Mouse (Mus musculus) spleen, adult 2 months (tissue): ENCODE data around the gene Plxdc2. TPM values are rescaled to one million over a fixed set of nuclear protein-coding genes. Genes with fewer than 3 reads are reported as not detected.

ENCODE experiments used
- DNase-seq, 2 experiments: peaks; one replicate each; pipeline versions ENCODE4 v3.0.0 to v3.0.0-alpha.2; 2012 to 2021; ENCODE audit warnings: low spot score in 2 of 2, low read depth in 1 of 2
- H3K27ac ChIP-seq: fragments of 200-500 bp; 2 replicates; pipeline ENCODE4 v1.5.1; 2012; ENCODE audit warnings: low read length, inconsistent platforms; ENCODE audit not compliant: insufficient read depth
- H3K27me3 ChIP-seq: fragments of 200-500 bp; 2 replicates; pipeline ENCODE4 v1.6.1; 2012; ENCODE audit warnings: mild to moderate bottlenecking, moderate library complexity, low read length, inconsistent platforms; ENCODE audit not compliant: control insufficient read depth, insufficient read depth
- H3K36me3 ChIP-seq: fragments of 200-500 bp; 2 replicates; pipeline ENCODE4 v1.6.1; 2012; ENCODE audit warnings: mild to moderate bottlenecking, low read length, inconsistent platforms; ENCODE audit not compliant: control insufficient read depth, insufficient read depth
- H3K4me1 ChIP-seq: fragments of 200-500 bp; 2 replicates; pipeline ENCODE4 v1.6.1; 2011; ENCODE audit warnings: inconsistent platforms; ENCODE audit not compliant: control insufficient read depth, insufficient read depth, insufficient read length
- H3K4me3 ChIP-seq: fragments of 200-500 bp; 2 replicates; pipeline ENCODE4 v1.5.1; 2011; ENCODE audit warnings: mild to moderate bottlenecking, inconsistent platforms; ENCODE audit not compliant: insufficient read depth, insufficient read length; ENCODE audit errors: extremely low read depth
- CTCF ChIP-seq: fragments of 200-500 bp; IDR thresholded peaks from 2 replicates; pipeline ENCODE4 v1.5.1; 2011; ENCODE audit warnings: mild to moderate bottlenecking, inconsistent platforms; ENCODE audit not compliant: insufficient read depth, insufficient read length, insufficient replicate concordance; ENCODE audit errors: extremely low read depth
- POLR2A ChIP-seq: fragments of 200-500 bp; IDR thresholded peaks from 2 replicates; pipeline ENCODE4 v1.6.1; 2011; ENCODE audit warnings: low read depth, low read length, inconsistent platforms
- WGBS: fragments of 180-500 bp; shearing (Covaris S2); methylation state at CpG from one replicate; pipeline ENCODE4 v1.1.7; 2018; 5-methylcytosine and 5-hydroxymethylcytosine counted together
- polyA plus RNA-seq: library from polyadenylated mRNA; depleted of rRNA; stranded (reverse); fragments of >200 nt; gene quantifications from 2 replicates; pipeline ENCODE4 v1.2.3, GENCODE M21; 2012

The Plxdc2 gene
- polyA plus RNA-seq, 1 experiment, result 1.5 TPM

GRCm38 (mm10) chr2:16502843-16503242, 146.7 kb downstream of the Plxdc2 start:
- DNase-seq, result no peak
- no peak overlapping the region for H3K27ac ChIP-seq
- no peaks in the 10 kb centered on the region for H3K36me3 ChIP-seq
- no peak for TF ChIP-seq CTCF
- no peak for TF ChIP-seq POLR2A
- no peaks in the 10 kb centered on the region for H3K4me1 ChIP-seq
- 90% methylated on average over 1 of the region's 1 CpGs for WGBS
- no peak overlapping the region for H3K4me3 ChIP-seq
- no peaks in the 10 kb centered on the region for H3K27me3 ChIP-seq

- no peaks in the 10 kb centered on the region for H3K27me3 ChIP-seq
- TF ChIP-seq POLR2A (no peak), CTCF (no peak)
- H3K4me3 ChIP-seq, result no peak overlapping the region
- H3K27ac ChIP-seq, result no peak overlapping the region
- no peaks in the 10 kb centered on the region for H3K4me1 ChIP-seq
- DNase-seq, result no peak
- 87% methylated on average over 3 of the region's 3 CpGs for whole genome bisulfite sequencing
- no peaks in the 10 kb centered on the region for H3K36me3 ChIP-seq
These were observed 151.6 kb downstream of the Plxdc2 start for GRCm38 (mm10) chr2:16507540-16508230.

GRCm38 (mm10) chr2:16518148-16518547, 162.0 kb downstream of the Plxdc2 start:
- Histone ChIP-seq H3K4me1 (no peaks in the 10 kb centered on the region), H3K36me3 (no peaks in the 10 kb centered on the region), H3K27ac (no peak overlapping the region), H3K27me3 (no peaks in the 10 kb centered on the region), H3K4me3 (no peak overlapping the region)
- 89% methylated on average over 2 of the region's 2 CpGs for WGBS
- TF ChIP-seq POLR2A, result no peak
- TF ChIP-seq CTCF, result no peak
- DNase-seq, result no peak

GRCm38 (mm10) chr2:16523427-16523826, 167.3 kb downstream of the Plxdc2 start:
- H3K27me3 ChIP-seq, result no peaks in the 10 kb centered on the region
- no peaks in the 10 kb centered on the region for H3K4me1 ChIP-seq
- no peak for TF ChIP-seq POLR2A
- no peak for TF ChIP-seq CTCF
- no peak overlapping the region for H3K4me3 ChIP-seq
- no peak for DNase-seq
- 82% methylated on average over 1 of the region's 1 CpGs for WGBS
- no peak overlapping the region for H3K27ac ChIP-seq
- H3K36me3 ChIP-seq, result no peaks in the 10 kb centered on the region

- TF ChIP-seq POLR2A, result no peak
- TF ChIP-seq CTCF, result no peak
- H3K4me1 ChIP-seq, result no peaks in the 10 kb centered on the region
- 71% methylated on average over 1 of the region's 1 CpGs for WGBS
- no peak overlapping the region for H3K4me3 ChIP-seq
- H3K27me3 ChIP-seq, result no peaks in the 10 kb centered on the region
- no peaks in the 10 kb centered on the region for H3K36me3 ChIP-seq
- no peak overlapping the region for H3K27ac ChIP-seq
- DNase-seq, result no peak
These were observed 176.1 kb downstream of the Plxdc2 start for GRCm38 (mm10) chr2:16532244-16532643.

GRCm38 (mm10) chr2:16534566-16534965, 178.5 kb downstream of the Plxdc2 start:
- no peak overlapping the region for H3K27ac ChIP-seq
- no peak overlapping the region for H3K4me3 ChIP-seq
- no peak for DNase-seq
- no peaks in the 10 kb centered on the region for H3K36me3 ChIP-seq
- 80% methylated on average over 2 of the region's 2 CpGs for WGBS
- no peaks in the 10 kb centered on the region for H3K27me3 ChIP-seq
- H3K4me1 ChIP-seq, result no peaks in the 10 kb centered on the region
- no peak for TF ChIP-seq CTCF

GRCm38 (mm10) chr2:16541226-16541625, 185.1 kb downstream of the Plxdc2 start:
- H3K27me3 ChIP-seq, result no peaks in the 10 kb centered on the region
- no peaks in the 10 kb centered on the region for H3K36me3 ChIP-seq
- no peak for DNase-seq
- H3K4me1 ChIP-seq, result no peaks in the 10 kb centered on the region
- TF ChIP-seq CTCF (no peak), POLR2A (no peak)
- 85% methylated on average over 3 of the region's 3 CpGs for WGBS
- no peak overlapping the region for H3K27ac ChIP-seq
- H3K4me3 ChIP-seq, result no peak overlapping the region
